ENCODE assay signal across 9 mouse cellular contexts in genomic region chr10:127751548-127751947, GRCm38 (mm10). TPM values are rescaled to one million over a fixed set of nuclear protein-coding genes. Genes with fewer than 3 reads are reported as not detected.
DNase-seq lines count a peak whose midpoint lies in the region; ATAC-seq and TF ChIP-seq lines count a peak whose summit lies in the region.
"Had no signal": no experiment of that assay in that cellular context is flagged by ENCODE, and none has a peak within 500 bp of the region (broad histone marks: within the 10 kb centered on the region; RNA-seq: fewer than 3 reads in every experiment).

Gene Gpr182 (minus strand): TSS chr10:127751732.

- TF ChIP-seq CTCF in testis, adult 2 months (IDR thresholded peaks at IDR 0.05; ENCODE audit: control insufficient read depth, insufficient read depth, insufficient replicate concordance, low read depth, low read length), result no peak
- TF ChIP-seq CTCF in heart, postnatal 0 days (IDR thresholded peaks at IDR 0.05; ENCODE audit: low read depth), result no peak

- H3K27me3 ChIP-seq in testis, adult 2 months (ENCODE audit: control insufficient read depth, insufficient read depth, low read length), result no peaks in the 10 kb centered on the region
- H3K27me3 ChIP-seq in heart, postnatal 0 days (ENCODE audit: control insufficient read depth, insufficient read depth, low read length), result no peaks in the 10 kb centered on the region
- no peaks in the 10 kb centered on the region for H3K27me3 ChIP-seq in liver, embryonic 11.5 days (replicated peaks; ENCODE audit: control insufficient read depth, insufficient read depth, low read length)
- no peaks in the 10 kb centered on the region for H3K27me3 ChIP-seq in stomach, embryonic 16.5 days (ENCODE audit: control insufficient read depth, insufficient read depth, low read length)
- no peaks in the 10 kb centered on the region for H3K27me3 ChIP-seq in forebrain, embryonic 15.5 days

- ATAC-seq in heart, postnatal 0 days (ENCODE audit: insufficient read depth, low read depth), result peak; percentile 62
- ATAC-seq in liver, embryonic 11.5 days (replicated peaks; ENCODE audit: low FRiP score), result peak; percentile 42
- ATAC-seq in stomach, embryonic 16.5 days (ENCODE audit: insufficient read depth, low FRiP score), result no peak
- no peak for ATAC-seq in forebrain, embryonic 15.5 days (replicated peaks)

- H3K27ac ChIP-seq in testis, adult 2 months (ENCODE audit: control insufficient read depth, insufficient read depth, low read depth, low read length), result no peak within 1 kb of the TSS
- H3K27ac ChIP-seq in heart, postnatal 0 days (ENCODE audit: low read depth), result peak within 1 kb of the TSS; percentile 34; the same call in 1 of the 2 replicates
- no peak within 1 kb of the TSS for H3K27ac ChIP-seq in liver, embryonic 11.5 days (ENCODE audit: low read depth, low read length)
- no peak within 1 kb of the TSS for H3K27ac ChIP-seq in stomach, embryonic 16.5 days (ENCODE audit: low read length)
- H3K27ac ChIP-seq in forebrain, embryonic 15.5 days (replicated peaks), result no peak within 1 kb of the TSS

- no peak for DNase-seq in testis, postnatal 10 days (ENCODE audit: low spot score)
- peak; percentile 63 for DNase-seq in heart, postnatal 0 days (ENCODE audit: low spot score)
- DNase-seq in liver, embryonic 11.5 days (ENCODE audit: low spot score), result no peak
- DNase-seq in B cell, adult 2 months, result no peak
- DNase-seq in layer of hippocampus, adult 8-10 months (ENCODE audit: low spot score in 2 of 2), result no peak

- H3K4me3 ChIP-seq in testis, adult 2 months (ENCODE audit: control insufficient read depth, low read depth, low read length), result peak within 1 kb of the TSS; percentile 2; the same call in 1 of the 2 replicates
- H3K4me3 ChIP-seq in heart, postnatal 0 days (ENCODE audit: low read depth, low read length), result peak within 1 kb of the TSS; percentile 39
- H3K4me3 ChIP-seq in liver, embryonic 11.5 days (ENCODE audit: low read depth, low read length), result peak within 1 kb of the TSS; percentile 23
- peak within 1 kb of the TSS; percentile 10 for H3K4me3 ChIP-seq in stomach, embryonic 16.5 days (replicated peaks; ENCODE audit: low read length)
- H3K4me3 ChIP-seq in forebrain, embryonic 15.5 days, result no peak within 1 kb of the TSS

- WGBS in heart, postnatal 0 days, result 41% methylated on average over 8 of the region's 8 CpGs
- 36% methylated on average over 8 of the region's 8 CpGs for WGBS in liver, embryonic 11.5 days
- whole genome bisulfite sequencing in stomach, embryonic 16.5 days, result 46% methylated on average over 8 of the region's 8 CpGs
- 80% methylated on average over 8 of the region's 8 CpGs for WGBS in forebrain, embryonic 15.5 days

- no peaks in the 10 kb centered on the region for H3K36me3 ChIP-seq in testis, adult 2 months (ENCODE audit: control insufficient read depth, insufficient read depth, low read length)
- H3K36me3 ChIP-seq in heart, postnatal 0 days (replicated peaks; ENCODE audit: control insufficient read depth, insufficient read depth, low read length), result peaks cover 12% of the 10 kb centered on the region; the same call in 1 of the 2 replicates
- peaks cover 6% of the 10 kb centered on the region for H3K36me3 ChIP-seq in liver, embryonic 11.5 days (ENCODE audit: control insufficient read depth, insufficient read depth, low read length)
- no peaks in the 10 kb centered on the region for H3K36me3 ChIP-seq in stomach, embryonic 16.5 days (ENCODE audit: control insufficient read depth, insufficient read depth, low read length)
- H3K36me3 ChIP-seq in forebrain, embryonic 15.5 days, result peaks cover 16% of the 10 kb centered on the region

- H3K9me3 ChIP-seq in heart, postnatal 0 days (replicated peaks; ENCODE audit: control insufficient read depth, low read length), result no peaks in the 10 kb centered on the region
- H3K9me3 ChIP-seq in liver, embryonic 11.5 days (ENCODE audit: control insufficient read depth, low read length), result no peaks in the 10 kb centered on the region
- no peaks in the 10 kb centered on the region for H3K9me3 ChIP-seq in stomach, embryonic 16.5 days (replicated peaks; ENCODE audit: control insufficient read depth, low read length)
- H3K9me3 ChIP-seq in forebrain, embryonic 15.5 days, result no peaks in the 10 kb centered on the region

- peak within 1 kb of the TSS; percentile 57 for H3K4me2 ChIP-seq in heart, postnatal 0 days (ENCODE audit: low read depth, low read length)
- H3K4me2 ChIP-seq in liver, embryonic 11.5 days, result peak within 1 kb of the TSS; percentile 46
- H3K4me2 ChIP-seq in stomach, embryonic 16.5 days (ENCODE audit: low read depth, low read length), result peak within 1 kb of the TSS; percentile 16; the same call in 1 of the 2 replicates
- H3K4me2 ChIP-seq in forebrain, embryonic 15.5 days (replicated peaks), result no peak within 1 kb of the TSS

- no peak for TF ChIP-seq POLR2A in testis, adult 2 months (IDR thresholded peaks at IDR 0.05; ENCODE audit: control insufficient read depth, low read depth, low read length)

- H3K9ac ChIP-seq in heart, postnatal 0 days (replicated peaks; ENCODE audit: low read depth, low read length), result peak within 1 kb of the TSS; percentile 26; the same call in 1 of the 2 replicates
- no peak within 1 kb of the TSS for H3K9ac ChIP-seq in liver, embryonic 11.5 days (ENCODE audit: low read depth, low read length)
- H3K9ac ChIP-seq in stomach, embryonic 16.5 days (ENCODE audit: low read length), result no peak within 1 kb of the TSS; the same call in 1 of the 2 replicates
- no peak within 1 kb of the TSS for H3K9ac ChIP-seq in forebrain, embryonic 15.5 days (replicated peaks)

- H3K4me1 ChIP-seq in testis, adult 2 months (ENCODE audit: control insufficient read depth, insufficient read depth, low read length), result peaks cover 22% of the 10 kb centered on the region
- peaks cover 11% of the 10 kb centered on the region; the same call in 1 of the 2 replicates for H3K4me1 ChIP-seq in heart, postnatal 0 days (ENCODE audit: control insufficient read depth, insufficient read depth)
- H3K4me1 ChIP-seq in liver, embryonic 11.5 days (replicated peaks; ENCODE audit: control insufficient read depth, insufficient read depth, low read length), result peaks cover 28% of the 10 kb centered on the region
- H3K4me1 ChIP-seq in stomach, embryonic 16.5 days (ENCODE audit: control insufficient read depth, insufficient read depth, low read length), result peaks cover 20% of the 10 kb centered on the region
- no peaks in the 10 kb centered on the region for H3K4me1 ChIP-seq in forebrain, embryonic 15.5 days

- no peak for TF ChIP-seq EP300 in heart, postnatal 0 days (IDR thresholded peaks at IDR 0.05; ENCODE audit: low read depth)

RNA-seq across cellular contexts. Expression of gene Gpr182, which starts in this region (rescaled TPM):
- 0.37 and 0.57 TPM in 2 replicates for polyA plus RNA-seq in testis, adult 2 months (2012; rRNA removed)
- 13.6 and 20.6 TPM in 2 replicates for total RNA-seq in heart, postnatal 0 days (2014; rRNA removed; ENCODE audit: low replicate concordance)
- polyA plus RNA-seq in heart, postnatal 0 days (2015; fragmentation: Nextera tagmentation; extraction: Ambion mirVana), result 9.9 and 11.2 TPM in 2 replicates
- polyA plus RNA-seq in liver, embryonic 11.5 days (2014; fragmentation: Nextera tagmentation; extraction: Ambion mirVana), result 5.0 TPM in 2 replicates
- polyA plus RNA-seq in stomach, embryonic 16.5 days (2015; fragmentation: Nextera tagmentation; extraction: Ambion mirVana), result 2.7 and 2.8 TPM in 2 replicates
- total RNA-seq in layer of hippocampus, adult 8-10 months (2022), result 1 to 10 TPM; 1.6 to 2.2 (median 1.9) TPM
- polyA plus RNA-seq in forebrain, embryonic 15.5 days (2015; fragmentation: Nextera tagmentation; extraction: Ambion mirVana), result 0.60 and 0.74 TPM in 2 replicates
- total RNA-seq: granulocyte monocyte progenitor cell, adult 5-6 weeks had no signal

Comparison
In these comparisons a context has a peak if more than half of its experiments do, and no peak if none do; other contexts are left out.
1. ATAC-seq: peak in heart, postnatal 0 days (single experiment) and liver, embryonic 11.5 days (single experiment); none in stomach, embryonic 16.5 days (single experiment) and forebrain, embryonic 15.5 days (single experiment).